Mouse (Mus musculus): ENCODE measurements at regions not wholly inside any gene's neighbourhood (a gene's known extent, or its start where the extent isn't known, plus 50 kb on each side); places are given as distances from the start of the nearest gene placed in this dataset.

DNA sequence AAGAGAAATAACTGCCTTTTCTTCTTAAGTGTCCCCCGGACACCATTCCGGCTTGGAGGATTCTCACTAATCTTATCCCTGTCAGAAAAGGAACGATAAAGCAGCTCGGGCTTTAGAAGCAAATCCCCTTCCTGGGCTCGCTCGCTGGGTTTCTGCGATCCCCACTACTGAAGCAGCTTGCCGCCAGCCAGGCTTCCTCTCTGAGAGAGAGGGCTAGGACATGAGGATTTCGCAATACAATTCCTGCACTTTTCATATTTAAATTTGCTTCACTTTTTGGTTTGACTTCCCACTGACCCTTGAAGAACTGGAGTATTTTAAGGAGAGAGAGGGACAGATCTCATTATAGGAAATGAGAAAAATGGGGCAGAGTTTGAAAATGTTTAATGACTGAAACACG, 149.4 kb upstream of the Pitx1 start:
- Histone ChIP-seq H3K36me3 (no peaks in the 10 kb centered on the region), H3K4me3 (replicated peaks) (no peak overlapping the region), H3K9me3 (no peaks in the 10 kb centered on the region), H3K4me1 (peaks cover 37% of the 10 kb centered on the region), H3K27me3 (replicated peaks) (no peaks in the 10 kb centered on the region), H3K9ac (no peak overlapping the region), H3K4me2 (peak overlapping the region; percentile 22; the same call in 1 of the 2 replicates), H3K27ac (peak overlapping the region; percentile 70)
- ATAC-seq (ENCODE audit: insufficient read depth, low FRiP score, low read depth), result no peak
- 24% methylated on average over 10 of the region's 10 CpGs for WGBS

DNA sequence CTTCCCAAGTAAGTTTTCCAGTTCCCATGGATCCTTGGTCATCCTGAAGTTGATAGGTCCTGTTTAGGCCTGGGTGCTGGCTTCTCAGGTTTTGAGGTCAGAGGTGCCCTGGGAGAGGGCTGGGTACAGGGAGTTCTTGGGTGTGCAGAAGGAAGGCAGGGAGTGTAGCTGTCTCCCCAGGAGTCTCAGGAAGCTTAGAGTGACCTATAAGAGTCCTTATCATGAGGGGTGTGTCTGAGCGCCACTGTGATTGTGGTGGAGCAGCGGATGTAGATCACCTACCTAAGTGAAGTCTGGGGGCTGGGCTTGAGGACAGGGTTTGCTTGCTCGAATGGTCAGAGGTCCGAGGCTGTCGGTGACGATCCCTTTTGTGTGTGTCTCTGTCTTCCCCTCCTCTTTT, 148.8 kb upstream of the Pitx1 start:
- Histone ChIP-seq H3K4me3 (replicated peaks) (no peak overlapping the region), H3K9ac (no peak overlapping the region), H3K9me3 (no peaks in the 10 kb centered on the region), H3K27me3 (replicated peaks) (no peaks in the 10 kb centered on the region), H3K27ac (peak overlapping the region; percentile 70), H3K4me2 (0 out of 2 replicates have a peak overlapping the region, but pooled peaks have one; percentile 22), H3K36me3 (no peaks in the 10 kb centered on the region), H3K4me1 (peaks cover 38% of the 10 kb centered on the region)
- WGBS, result 49% methylated on average over 6 of the region's 6 CpGs
- no peak for ATAC-seq (ENCODE audit: insufficient read depth, low FRiP score, low read depth)

DNA sequence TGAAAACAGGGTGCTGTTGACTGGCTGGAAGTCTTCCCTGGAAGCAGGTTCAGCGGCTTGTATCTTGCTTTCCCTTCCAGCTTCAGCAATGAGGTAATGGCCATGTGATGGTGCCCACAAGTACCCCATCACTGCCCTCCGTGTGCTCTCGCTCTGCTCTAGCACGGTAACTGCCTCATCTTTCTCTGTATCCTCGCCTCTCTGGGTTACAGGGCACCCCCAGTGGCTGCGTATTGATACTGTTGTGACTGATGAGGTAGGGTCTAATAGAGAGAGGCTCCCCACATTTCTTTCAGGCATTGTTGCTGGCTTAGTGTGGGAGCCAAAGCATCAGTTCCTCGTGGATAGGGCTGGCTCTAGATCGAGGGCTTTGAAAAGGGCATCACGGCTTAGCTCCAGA, 147.9 kb upstream of the Pitx1 start:
- Histone ChIP-seq H3K36me3 (no peaks in the 10 kb centered on the region), H3K27me3 (replicated peaks) (no peaks in the 10 kb centered on the region), H3K4me3 (replicated peaks) (no peak overlapping the region), H3K9me3 (no peaks in the 10 kb centered on the region), H3K27ac (no peak overlapping the region), H3K4me1 (peaks cover 38% of the 10 kb centered on the region), H3K4me2 (no peak overlapping the region), H3K9ac (no peak overlapping the region)
- 61% methylated on average over 9 of the region's 9 CpGs for WGBS
- no peak for ATAC-seq (ENCODE audit: insufficient read depth, low FRiP score, low read depth)

DNA sequence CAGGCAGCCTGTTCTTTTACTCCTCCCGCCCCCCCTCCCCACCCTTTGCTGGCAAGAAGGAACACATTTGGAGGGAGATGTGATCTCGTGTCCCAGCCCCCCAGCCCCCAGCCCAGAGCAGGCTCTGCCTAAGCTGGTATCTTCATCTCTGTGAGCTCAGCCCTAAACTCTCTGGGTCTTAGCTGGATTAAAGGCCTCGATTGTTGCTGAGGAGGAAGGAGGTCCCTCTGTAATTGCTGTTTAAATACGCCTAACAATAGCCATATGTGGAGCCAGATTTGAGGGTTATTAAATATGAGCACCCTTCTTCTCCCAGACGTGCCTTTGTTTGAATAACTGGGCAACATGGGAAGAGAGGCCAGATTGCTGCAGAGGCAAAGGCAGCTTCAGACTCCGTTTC, 145.0 kb upstream of the Pitx1 start:
- Histone ChIP-seq H3K27me3 (replicated peaks) (no peaks in the 10 kb centered on the region), H3K4me3 (replicated peaks) (no peak overlapping the region), H3K4me2 (no peak overlapping the region), H3K9me3 (no peaks in the 10 kb centered on the region), H3K27ac (peak overlapping the region; percentile 61; the same call in 1 of the 2 replicates), H3K36me3 (no peaks in the 10 kb centered on the region), H3K4me1 (peaks cover 52% of the 10 kb centered on the region), H3K9ac (no peak overlapping the region)
- no peak for ATAC-seq (ENCODE audit: insufficient read depth, low FRiP score, low read depth)
- WGBS, result 42% methylated on average over 6 of the region's 6 CpGs

DNA sequence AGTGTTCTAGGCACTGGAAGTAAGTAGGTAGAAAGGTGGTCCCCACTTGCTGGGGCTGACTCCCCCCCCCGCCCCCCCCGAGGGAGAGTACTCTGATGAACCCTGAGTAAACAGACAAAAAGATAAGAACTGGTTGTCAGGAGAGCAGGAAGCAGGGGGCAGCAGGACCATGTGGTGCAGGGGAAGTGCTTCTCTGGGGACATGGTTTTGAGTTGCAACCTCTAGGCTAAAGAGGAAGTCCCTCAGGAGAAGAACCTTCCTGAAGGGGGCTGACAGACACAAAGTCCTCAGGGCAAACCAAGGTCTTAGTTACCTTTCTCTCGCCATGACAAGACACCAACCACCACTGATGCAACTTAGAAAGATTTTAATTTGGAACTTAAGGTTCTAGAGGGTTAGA, 141.9 kb upstream of the Pitx1 start:
- H3K27me3 ChIP-seq (replicated peaks), result no peaks in the 10 kb centered on the region
- H3K9me3 ChIP-seq, result no peaks in the 10 kb centered on the region
- ATAC-seq (ENCODE audit: insufficient read depth, low FRiP score, low read depth), result no peak
- no peak overlapping the region for H3K4me2 ChIP-seq
- peaks cover 45% of the 10 kb centered on the region for H3K4me1 ChIP-seq
- no peaks in the 10 kb centered on the region for H3K36me3 ChIP-seq
- H3K27ac ChIP-seq, result peak overlapping the region; percentile 93; the same call in 1 of the 2 replicates
- WGBS, result 41% methylated on average over 3 of the region's 3 CpGs
- H3K9ac ChIP-seq, result no peak overlapping the region
- no peak overlapping the region for H3K4me3 ChIP-seq (replicated peaks)

DNA sequence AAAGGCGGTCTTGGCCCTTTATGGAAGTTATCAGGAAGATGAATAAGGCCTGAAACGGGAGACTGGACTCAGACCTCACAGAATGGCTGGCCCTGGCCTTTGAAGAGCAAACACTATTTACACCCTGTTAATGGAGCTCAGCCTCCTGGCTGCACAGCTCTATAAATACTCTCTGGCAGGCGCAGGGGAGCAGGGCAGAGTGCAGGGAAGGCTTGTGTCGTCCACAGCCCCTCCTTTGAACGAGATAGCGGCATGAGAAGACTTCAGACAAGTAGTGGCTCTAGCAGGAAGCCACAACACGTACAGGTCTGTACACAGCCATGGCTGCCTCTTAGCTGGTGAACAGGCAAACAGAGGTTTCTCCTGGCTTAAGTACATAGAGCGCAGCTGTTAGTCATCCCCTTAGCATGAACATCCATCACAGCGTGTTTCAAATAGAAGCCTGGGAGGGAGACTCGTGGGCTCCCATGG, 141.0 kb upstream of the Pitx1 start:
- Histone ChIP-seq H3K4me3 (replicated peaks) (no peak overlapping the region), H3K27ac (peak overlapping the region; percentile 93), H3K4me1 (peaks cover 39% of the 10 kb centered on the region), H3K9me3 (no peaks in the 10 kb centered on the region), H3K27me3 (replicated peaks) (no peaks in the 10 kb centered on the region), H3K36me3 (no peaks in the 10 kb centered on the region), H3K9ac (no peak overlapping the region), H3K4me2 (peak overlapping the region; percentile 25)
- ATAC-seq (ENCODE audit: insufficient read depth, low FRiP score, low read depth), result peak; percentile 79
- 7% methylated on average over 10 of the region's 10 CpGs for WGBS

DNA sequence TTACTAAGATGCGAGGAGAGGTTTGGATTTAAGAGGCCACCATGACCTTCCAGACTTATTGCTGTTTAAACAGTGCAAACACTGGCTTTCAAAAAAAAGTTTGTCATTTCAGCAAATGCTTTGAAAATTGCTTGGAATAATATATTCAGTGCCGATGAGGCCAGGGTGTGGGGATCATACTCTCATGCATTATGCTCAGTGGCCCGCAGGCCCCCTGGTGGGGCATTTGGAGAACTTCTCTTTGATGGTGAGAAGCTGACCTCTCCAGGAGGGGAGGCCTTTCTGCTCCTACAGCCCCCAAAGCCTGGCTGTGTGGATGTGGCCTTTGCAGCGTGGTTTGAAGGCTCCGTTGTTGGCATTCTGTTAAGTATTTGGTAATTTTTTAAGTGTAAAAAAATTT, 138.1 kb upstream of the Pitx1 start:
- no peaks in the 10 kb centered on the region for H3K36me3 ChIP-seq
- H3K4me3 ChIP-seq (replicated peaks), result no peak overlapping the region
- WGBS, result 43% methylated on average over 5 of the region's 5 CpGs
- no peak for ATAC-seq (ENCODE audit: insufficient read depth, low FRiP score, low read depth)
- peak overlapping the region; percentile 82 for H3K27ac ChIP-seq
- H3K9me3 ChIP-seq, result no peaks in the 10 kb centered on the region
- peak overlapping the region; percentile 38; the same call in 1 of the 2 replicates for H3K4me2 ChIP-seq
- H3K9ac ChIP-seq, result no peak overlapping the region
- no peaks in the 10 kb centered on the region for H3K27me3 ChIP-seq (replicated peaks)
- H3K4me1 ChIP-seq, result peaks cover 31% of the 10 kb centered on the region

DNA sequence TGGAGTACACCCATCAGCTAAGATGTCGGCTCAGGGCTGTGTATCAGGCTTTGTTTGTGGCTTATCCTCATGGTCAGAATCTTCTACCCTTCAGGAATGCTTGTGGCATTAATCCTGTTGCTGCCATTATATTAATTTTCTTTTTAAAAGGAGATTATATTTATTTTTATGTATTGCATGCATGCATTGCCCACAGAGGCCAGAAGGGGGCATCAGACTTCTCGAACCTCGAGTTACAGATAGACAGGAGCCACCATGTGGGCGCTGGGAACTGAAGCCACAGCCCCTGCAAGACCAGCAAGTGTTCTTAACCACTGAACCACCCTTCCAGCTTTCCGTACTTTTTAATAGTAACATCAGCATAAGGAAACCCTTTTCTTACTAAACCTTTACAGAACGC, 134.7 kb upstream of the Pitx1 start:
- H3K9me3 ChIP-seq, result no peaks in the 10 kb centered on the region
- no peak overlapping the region for H3K4me3 ChIP-seq (replicated peaks)
- 81% methylated on average over 6 of the region's 6 CpGs for WGBS

DNA sequence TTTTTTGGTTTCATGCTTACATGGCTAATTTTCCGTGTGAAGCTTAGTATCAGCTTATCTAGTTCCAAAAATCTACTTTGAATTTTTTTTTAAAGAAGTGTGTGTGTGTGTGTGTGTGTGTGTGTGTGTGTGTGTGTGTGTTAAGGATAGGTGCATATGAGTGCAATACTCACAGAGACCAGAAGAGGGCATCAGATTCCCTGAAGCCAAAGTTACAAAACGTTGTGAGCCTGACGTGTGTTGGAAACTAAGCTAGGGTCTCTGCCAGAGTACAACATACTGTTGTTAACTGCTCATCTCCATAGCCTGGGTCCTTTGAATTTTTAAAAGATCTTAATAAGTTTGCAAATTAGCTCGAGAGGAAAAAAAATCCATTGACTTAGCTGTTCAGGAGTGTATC, 133.5 kb upstream of the Pitx1 start:
- Histone ChIP-seq H3K4me1 (peaks cover 9% of the 10 kb centered on the region), H3K4me3 (replicated peaks) (no peak overlapping the region), H3K9ac (no peak overlapping the region), H3K4me2 (no peak overlapping the region), H3K27ac (no peak overlapping the region), H3K36me3 (no peaks in the 10 kb centered on the region), H3K27me3 (replicated peaks) (0 out of 2 replicates have a peak, but pooled peaks cover 1% of the 10 kb centered on the region), H3K9me3 (no peaks in the 10 kb centered on the region)
- no peak for ATAC-seq (ENCODE audit: insufficient read depth, low FRiP score, low read depth)
- WGBS, result 89% methylated on average over 4 of the region's 4 CpGs

More for the DNA sequence above, 134.7 kb upstream of the Pitx1 start:
- Histone ChIP-seq H3K4me1 (peaks cover 13% of the 10 kb centered on the region), H3K27me3 (replicated peaks) (no peaks in the 10 kb centered on the region), H3K36me3 (no peaks in the 10 kb centered on the region), H3K27ac (no peak overlapping the region), H3K9ac (no peak overlapping the region), H3K4me2 (no peak overlapping the region)
- ATAC-seq (ENCODE audit: insufficient read depth, low FRiP score, low read depth), result no peak

DNA sequence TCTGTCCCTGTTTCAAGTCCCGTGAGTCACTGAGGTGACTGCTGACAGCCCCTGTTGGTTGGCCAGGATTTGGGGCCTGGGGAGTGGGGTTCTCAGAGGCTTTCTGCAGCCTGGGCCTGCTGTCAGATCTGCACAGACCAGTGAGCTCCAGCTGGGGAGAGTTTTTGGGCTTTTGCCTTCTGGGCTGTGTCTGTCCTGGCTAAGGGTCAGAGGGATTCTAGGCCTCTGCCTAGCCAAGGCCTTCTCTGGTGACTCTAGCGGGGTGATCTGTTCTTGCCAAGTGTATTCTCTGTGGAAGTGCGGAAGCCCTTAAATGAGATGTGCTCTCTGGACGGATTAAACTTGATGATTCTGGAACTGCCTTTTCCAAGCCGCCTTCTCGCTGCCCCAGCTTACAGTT, 131.2 kb upstream of the Pitx1 start:
- Histone ChIP-seq H3K36me3 (no peaks in the 10 kb centered on the region), H3K4me2 (no peak overlapping the region), H3K27ac (0 out of 2 replicates have a peak overlapping the region, but pooled peaks have one; percentile 18), H3K27me3 (replicated peaks) (0 out of 2 replicates have a peak, but pooled peaks cover 3% of the 10 kb centered on the region), H3K9me3 (no peaks in the 10 kb centered on the region), H3K9ac (no peak overlapping the region), H3K4me3 (replicated peaks) (no peak overlapping the region), H3K4me1 (peaks cover 9% of the 10 kb centered on the region)
- whole genome bisulfite sequencing, result 63% methylated on average over 6 of the region's 6 CpGs
- no peak for ATAC-seq (ENCODE audit: insufficient read depth, low FRiP score, low read depth)

DNA sequence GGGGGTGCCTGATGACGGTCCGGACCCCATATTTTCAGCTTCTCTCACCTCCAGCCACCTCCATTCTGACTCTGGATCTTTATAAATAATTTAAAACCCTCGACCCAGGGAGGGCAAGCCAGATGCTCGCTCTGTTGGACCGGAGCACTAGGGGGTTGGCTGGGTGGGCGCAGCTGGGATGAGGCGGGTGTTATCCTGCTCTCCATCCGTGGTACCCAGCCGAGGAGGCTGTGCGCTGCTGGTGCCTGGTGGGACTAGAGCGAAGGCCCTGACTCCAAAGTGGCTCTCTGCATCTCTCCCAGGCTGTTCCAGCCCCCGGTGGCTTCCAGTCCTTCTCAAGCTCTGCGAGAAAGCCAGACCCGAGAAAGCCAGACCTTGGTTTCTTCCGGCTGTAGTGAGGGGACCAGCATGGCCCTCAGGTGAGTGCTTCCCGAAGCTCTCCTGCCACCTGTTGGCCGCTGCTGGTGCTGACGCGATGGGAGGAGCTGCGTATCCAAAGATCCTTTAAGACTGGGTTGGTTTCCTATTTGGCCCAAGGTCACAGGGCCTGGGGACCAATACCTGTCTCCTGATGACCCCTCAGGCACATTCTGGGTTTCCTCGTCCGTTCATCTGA, 127.1 kb upstream of the Pitx1 start:
- peak; percentile 77 for ATAC-seq (ENCODE audit: insufficient read depth, low FRiP score, low read depth)
- H3K4me1 ChIP-seq, result peaks cover 12% of the 10 kb centered on the region
- peak overlapping the region; percentile 83 for H3K27ac ChIP-seq
- 0 out of 2 replicates have a peak, but pooled peaks cover 3% of the 10 kb centered on the region for H3K27me3 ChIP-seq (replicated peaks)
- no peaks in the 10 kb centered on the region for H3K36me3 ChIP-seq
- H3K4me3 ChIP-seq (replicated peaks), result peak overlapping the region; percentile 30
- no peaks in the 10 kb centered on the region for H3K9me3 ChIP-seq
- H3K9ac ChIP-seq, result peak overlapping the region; percentile 6; the same call in 1 of the 2 replicates
- WGBS, result 8% methylated on average over 22 of the region's 22 CpGs
- peak overlapping the region; percentile 58 for H3K4me2 ChIP-seq

DNA sequence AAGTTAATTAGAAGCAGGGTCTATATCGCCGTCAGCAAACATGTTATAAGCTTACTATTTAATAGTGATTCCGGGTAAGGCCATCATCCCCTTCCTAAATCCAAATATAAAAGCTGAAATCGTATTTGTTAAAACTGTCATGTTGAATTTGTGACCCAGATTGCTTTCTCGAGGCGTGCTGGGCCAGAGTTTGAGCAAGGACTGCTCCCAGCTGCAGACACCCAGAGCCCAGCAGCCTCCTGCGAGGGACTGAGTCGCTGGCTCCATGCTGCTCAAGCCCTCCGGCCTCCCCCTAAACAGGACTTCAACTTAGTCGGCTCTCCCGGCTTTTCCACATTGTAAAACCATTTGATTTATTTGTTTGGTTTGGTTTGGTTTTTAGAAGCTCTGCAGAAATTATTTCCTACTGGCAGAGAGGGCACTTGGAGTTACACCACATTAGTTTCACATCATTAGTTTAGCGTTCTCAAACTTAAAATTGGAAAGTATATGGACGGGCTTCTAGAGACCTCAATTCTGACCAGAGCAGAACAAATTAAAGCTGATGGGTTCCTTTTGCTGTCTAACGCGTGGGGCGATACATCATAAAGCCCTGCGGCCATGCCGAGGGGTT, 126.4 kb upstream of the Pitx1 start:
- 21% methylated on average over 18 of the region's 18 CpGs for WGBS
- Histone ChIP-seq H3K4me2 (peak overlapping the region; percentile 58), H3K4me1 (peaks cover 15% of the 10 kb centered on the region), H3K9ac (peak overlapping the region; percentile 22; the same call in 1 of the 2 replicates), H3K27me3 (replicated peaks) (0 out of 2 replicates have a peak, but pooled peaks cover 3% of the 10 kb centered on the region), H3K27ac (peak overlapping the region; percentile 83), H3K9me3 (no peaks in the 10 kb centered on the region), H3K4me3 (replicated peaks) (peak overlapping the region; percentile 30), H3K36me3 (no peaks in the 10 kb centered on the region)
- no peak for ATAC-seq (ENCODE audit: insufficient read depth, low FRiP score, low read depth)
